Mouse (Mus musculus): Measurements from ENCODE around the gene Srebf1. TPM values are rescaled to one million over a fixed set of nuclear protein-coding genes. Genes with fewer than 3 reads are reported as not detected.

Srebf1 gene
- total RNA-seq, 1 experiment from 2014 or later = 130 TPM

DNA sequence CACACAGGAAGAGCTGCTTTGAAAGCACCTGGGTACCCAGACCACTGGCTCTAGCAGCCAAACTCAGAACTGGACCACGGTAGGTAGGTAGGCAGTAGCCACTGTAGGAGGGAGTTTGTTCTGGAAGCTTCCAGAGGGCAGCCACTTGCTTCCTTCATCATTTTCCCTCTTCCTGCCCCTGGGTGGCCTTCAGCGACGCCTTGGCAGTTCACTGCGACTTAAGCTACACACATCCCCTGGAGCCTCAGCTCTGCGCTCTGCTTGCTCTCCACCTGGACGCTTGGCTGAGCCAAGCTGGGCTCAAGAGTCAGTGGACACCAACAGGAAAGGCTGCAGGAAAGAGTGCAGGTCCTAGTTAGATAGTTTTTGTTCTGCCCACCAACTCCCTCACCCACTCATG lies 44.4 kb downstream of the Srebf1 start:
- no peak for DNase-seq

DNA sequence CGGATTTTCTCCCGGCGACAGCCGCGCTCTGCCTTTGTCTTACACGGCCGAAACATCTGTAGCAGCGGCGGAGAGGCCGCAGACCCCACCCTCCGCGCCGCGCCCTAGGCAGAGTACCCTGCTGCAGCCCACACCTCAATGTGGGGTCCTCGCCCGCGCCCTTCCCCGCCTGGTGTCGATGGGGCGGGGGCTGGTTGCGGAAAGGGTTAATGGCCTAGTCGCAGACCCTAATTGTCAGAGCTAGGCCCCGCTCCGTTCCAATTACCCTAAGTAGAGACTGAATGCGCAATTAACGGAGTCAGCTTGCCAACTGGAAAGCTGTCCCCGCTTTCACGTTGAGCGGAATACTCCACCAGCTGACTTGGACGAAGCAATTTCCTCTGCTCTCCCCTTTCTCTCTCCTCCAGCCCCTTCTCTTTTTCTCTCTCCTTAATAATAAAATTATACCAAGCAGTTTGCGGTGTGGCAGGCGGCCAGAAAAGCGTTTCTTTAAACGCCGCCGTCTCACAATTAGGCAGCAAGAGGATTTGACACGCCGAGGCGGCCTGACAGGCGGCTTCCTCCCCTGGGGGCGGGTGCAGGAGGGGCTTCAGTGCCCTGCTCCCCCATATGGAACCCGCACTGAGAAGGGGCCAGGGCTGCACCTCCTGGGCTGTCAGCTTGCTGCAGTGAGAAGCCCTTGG lies 45.3 kb downstream of the Srebf1 start:
- DNase-seq = peak; percentile 39

DNA sequence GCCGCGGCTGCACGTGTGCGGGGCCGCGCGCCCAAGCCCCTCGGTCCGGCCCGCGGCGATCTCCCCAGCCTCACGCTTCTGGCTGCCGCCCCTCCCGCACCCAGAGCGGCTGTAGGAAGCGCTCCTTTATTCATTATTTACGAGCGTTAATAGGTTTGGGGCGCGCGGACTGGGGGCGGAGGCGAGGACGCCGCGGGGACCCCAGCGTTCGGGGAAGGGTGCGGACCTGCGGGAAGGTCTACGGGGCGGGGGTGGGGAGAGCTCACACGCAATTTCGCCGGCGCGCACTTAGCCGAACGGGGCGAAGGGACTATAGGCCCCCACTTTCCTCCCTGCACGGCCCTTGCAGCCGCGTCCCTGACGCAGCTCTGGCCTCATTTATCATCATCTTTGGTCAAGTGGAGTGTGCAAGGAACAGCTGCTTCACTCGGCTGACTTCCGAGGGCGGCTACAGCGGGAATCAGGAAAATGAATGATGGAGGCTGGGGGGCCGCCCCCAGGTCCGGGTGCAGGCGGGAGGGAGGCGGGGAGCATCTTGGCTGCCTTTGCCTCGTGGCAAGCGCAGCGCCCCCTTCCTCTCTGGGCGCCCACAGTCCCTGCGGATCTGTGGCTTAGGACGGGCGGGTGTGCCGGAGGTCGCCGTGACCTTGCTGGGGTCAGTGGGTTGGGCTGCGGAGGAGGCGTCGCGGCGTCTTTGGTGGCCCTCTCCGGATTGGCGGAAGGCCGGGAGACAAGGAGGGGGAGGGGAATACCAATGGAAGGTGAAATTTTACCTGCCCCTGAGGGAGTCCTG lies 46.0 kb downstream of the Srebf1 start:
- DNase-seq = peak; percentile 84

DNA sequence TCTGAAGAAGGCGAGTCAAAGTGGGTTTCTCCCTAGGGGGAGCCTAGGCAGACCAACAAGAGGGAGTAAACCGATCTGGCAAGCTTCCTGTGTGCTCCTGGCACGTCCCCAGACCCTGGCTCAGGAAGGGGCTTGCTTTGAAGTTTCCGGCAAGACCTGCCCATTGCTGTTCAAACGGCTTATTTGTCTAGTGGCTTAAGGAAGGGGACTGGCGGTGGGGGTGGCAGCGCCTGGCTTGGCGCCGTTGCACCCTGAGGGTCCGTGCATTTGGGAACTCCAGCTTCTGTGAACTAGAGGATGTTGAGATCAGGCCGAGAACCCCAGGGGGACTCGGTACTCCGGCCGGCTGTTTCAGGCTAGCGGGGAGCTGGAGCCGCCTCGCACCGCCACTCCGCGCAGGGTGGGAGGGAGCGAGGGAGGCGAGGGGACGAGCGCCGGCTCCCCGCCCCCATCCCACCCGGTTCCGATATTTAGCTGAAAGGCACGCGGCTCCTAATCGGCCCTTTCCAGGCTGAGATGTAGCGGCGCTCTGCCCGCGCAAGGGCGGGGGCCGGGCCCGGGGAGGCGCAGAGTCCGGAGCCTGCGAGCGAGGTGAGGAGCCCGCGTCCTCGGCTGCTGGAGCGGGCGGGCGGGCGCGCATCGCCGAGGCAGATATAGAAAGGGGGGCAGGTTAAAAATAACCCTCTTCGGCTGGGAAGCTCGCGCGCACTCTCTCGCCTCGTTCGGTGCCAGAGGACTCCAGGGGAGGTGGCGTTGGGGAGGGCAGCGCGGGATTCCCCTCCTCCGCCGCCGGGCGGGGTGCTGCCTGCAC lies 46.8 kb downstream of the Srebf1 start:
- peak; percentile 82 for DNase-seq

DNA sequence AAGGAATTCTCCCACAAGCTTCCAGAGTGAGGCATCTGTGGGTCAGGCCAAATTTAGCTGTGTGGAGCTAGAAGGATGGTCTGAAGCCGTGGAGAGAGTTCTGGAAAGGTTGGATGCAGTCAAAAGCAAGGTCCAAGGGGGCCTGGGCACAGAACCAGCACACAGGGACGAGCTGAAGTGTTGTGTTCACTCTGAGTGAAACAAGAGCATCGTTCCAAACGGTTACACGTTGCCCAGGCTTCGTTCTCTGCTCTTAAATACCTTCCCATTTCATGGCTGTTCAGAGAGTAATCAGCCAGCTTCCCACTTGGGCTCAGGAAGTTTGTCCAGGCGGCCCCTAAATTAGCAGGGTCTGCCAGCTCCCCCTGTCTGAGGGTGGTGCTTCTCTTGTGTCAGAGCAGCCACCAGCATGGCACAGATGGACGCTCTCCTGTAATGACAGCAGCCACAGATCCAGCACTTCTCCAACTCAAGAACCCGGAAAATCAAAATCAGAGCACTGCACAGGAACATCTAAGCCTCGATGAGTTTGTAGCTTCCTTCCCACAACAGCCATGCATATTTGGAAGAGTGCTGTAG lies 48.7 kb downstream of the Srebf1 start:
- no peak for DNase-seq

DNA sequence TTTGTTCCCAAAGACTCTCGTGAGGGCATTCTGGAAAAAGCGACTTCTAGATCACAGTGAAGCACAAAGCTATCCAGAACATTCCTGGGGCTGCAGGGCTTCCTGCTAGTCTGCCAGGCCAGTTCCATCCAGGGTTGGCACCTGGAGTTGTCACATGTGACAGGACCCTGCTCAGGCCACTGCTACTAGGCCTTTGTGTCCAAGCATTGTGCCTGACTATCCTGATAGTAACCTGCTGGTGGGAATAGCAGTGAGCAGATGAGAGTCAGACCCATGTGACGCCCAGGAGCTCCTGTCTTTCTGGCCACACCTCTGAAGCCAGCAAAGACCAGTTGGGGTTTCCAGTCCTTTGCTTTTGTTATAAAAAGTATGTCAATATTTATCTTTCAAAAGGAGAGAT lies 50.3 kb downstream of the Srebf1 start:
- no peak for DNase-seq

DNA sequence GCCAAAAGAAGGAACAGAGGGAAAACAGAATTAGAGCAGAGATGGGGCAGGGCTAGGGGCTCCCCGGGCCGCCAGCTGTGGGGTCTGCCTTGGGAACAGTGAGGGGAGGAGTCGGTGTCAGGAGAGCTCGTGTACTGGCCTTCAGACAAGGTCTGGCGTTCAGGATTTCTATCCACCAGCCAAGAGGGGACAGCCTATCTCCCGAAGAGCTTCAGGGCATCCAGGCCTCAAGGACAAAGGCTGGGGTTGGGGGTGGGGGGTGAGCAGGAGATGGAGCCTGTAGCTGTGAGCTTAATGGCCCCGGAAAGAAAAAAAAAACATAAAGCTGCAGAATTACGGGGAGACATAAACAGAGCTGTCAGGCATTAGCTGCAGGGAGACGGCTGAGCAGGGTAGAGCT lies 53.6 kb downstream of the Srebf1 start:
- peak; percentile 75 for DNase-seq

DNA sequence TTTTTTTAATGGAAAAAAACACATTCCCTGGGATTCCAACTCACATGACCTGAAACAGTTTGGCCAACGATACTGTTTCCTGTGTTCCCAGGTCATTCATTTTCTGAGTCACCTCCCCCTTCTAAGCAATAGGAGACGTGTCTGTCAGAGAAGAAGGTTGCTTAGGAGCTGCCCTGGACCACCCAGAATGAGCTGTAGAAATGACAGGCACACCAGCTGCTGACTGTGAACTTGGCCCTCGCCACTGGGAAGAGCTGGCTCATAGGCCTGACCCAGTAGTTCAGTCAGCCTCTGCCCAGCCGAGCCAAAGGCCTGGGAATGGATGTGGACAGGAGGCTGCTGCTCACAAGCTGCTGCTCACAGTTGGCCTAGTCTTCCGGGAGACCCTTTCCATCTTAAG lies 57.3 kb downstream of the Srebf1 start:
- peak; percentile 77 for DNase-seq

DNA sequence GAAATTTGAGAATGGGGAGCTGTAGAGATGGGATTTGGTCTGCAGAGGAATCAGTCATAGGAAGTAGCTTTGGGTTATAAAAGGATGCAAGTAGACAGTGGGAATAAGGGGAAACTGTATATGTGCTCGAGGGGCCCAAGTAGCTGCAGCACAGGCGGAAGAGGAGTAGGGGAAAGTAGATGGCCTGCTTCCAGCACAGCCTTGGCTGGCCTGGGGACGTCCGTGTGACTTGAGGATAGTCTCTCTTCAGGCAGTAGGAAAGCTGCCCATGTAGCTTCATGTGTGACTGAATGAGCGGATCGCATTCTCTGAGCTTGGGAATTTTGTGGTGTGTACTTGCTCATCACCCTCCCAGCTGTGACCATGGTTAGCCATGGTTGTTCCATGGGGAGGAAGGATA lies 57.9 kb downstream of the Srebf1 start:
- no peak for DNase-seq

DNA sequence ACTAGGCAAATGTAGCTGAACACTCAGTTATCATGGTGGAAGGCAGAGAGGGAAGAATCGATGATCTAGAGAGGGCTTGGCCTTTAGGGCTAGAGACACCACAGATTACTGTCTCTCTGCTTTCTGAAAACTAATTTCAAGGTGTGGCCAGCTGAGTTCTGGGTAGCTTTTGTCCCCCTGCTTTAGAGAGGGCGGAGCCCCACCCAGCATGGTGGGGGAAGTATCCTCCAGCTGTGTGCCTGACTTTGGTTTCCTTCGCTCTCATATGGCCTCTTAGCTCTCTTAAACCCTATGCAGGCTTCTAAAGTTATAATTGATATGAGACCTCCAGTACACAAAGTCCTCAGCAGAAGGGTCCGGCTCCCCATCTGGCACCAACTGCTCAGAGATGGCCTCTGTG lies 59.0 kb downstream of the Srebf1 start:
- no peak for DNase-seq

DNA sequence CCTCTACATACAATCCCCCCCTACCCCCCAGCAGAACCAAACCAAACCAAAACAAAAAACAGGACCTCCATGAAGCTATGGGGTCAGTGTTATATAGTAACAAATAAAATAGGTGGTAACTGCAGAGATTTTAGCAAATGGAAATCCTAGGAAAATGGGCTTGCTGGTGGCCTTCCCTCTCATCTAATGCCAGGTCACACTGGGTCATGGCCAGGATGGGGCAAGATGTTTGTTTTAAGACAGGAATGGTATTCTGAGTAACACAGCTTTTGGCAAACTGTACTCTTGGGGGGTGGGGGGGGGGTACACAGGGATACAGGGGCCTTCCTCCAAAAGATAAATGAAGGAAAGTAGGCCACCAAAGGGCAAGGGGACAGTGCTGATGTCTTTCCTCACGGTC lies 59.8 kb downstream of the Srebf1 start:
- DNase-seq = peak; percentile 53

DNA sequence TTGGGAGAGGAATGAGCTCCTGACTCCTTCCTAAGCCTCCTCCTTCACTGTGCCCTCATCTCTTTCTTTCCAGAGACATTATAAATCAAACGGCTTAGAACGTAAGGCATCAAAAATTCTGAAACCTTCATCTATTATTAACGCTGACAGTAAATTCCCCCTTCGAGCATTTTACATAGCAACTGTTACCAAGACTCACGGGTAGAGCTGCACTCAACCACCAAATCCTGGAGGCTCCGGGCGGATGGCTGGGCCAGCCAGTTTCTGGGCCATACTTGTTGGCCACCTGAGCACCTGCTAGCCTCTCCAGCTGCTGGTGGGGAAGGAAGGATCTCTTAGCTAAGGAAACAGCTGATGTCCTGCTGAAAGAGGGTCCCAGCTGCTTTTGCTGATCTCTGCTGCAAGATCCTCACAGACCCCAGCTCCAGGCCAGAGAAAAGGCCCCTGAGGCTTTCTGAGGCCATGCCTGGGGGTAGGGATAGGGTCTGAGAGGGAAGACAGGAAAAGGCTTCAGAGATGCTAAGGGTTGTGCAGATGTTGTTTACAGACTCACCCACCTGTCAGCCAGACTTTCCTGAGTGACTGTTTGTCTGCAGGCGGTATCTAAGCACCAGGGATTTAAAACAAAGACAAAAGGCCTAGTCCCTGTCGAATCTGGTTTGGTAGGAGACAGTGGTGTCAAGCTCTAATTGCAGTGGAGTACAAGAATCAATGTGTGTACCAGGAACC lies 61.1 kb downstream of the Srebf1 start:
- DNase-seq = no peak

DNA sequence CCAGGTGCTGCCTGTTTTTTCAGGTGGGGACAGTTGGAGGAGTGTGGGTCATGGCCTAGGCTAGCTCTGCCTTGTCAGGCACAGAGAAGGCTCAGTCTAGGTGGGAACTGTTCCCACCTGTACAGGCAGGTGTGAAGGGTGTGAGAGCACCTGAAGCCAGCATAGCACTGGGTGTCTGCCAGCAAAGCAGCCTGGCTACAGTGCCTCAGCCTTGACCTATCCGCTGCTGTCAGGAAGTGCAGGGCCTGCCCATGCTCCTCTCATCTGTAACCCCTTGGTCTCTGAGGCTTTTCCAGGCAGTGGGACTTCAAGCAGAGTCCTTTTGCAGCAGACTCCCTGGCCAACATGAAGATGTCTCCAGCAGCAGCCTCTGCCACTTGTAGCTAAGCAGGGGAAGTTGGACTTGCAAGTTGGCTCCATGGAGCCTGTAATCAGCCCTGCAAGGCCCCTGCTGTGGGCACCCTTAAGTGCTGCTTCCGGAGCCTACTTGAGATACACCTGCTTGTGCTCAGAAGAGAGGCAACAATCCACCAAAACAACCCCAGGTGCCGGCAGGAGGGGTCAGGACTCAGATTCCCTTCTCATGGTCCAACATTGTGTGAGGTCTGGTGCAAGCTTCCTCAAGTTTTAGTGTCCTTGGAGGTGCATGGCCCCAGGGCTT lies 61.8 kb downstream of the Srebf1 start:
- DNase-seq = peak; percentile 31

DNA sequence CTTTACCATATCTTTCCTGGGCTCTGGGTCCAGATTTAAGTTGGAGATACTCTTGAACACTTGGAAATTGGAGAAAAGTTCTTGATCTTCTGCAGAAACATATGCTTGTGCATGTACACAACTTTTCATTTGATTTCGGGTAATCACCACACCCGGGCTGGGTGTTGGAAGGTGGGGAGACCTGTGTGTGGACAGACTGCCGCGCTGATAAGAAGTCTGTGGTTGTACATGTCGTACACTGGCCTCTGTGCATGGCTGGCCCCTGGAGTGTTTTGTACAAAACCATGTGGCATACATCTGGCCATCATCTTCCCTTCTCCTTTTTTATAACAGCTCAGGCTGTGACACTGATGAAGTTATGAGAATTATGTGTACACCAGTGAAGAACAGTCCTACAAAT lies 62.4 kb downstream of the Srebf1 start:
- DNase-seq = no peak

DNA sequence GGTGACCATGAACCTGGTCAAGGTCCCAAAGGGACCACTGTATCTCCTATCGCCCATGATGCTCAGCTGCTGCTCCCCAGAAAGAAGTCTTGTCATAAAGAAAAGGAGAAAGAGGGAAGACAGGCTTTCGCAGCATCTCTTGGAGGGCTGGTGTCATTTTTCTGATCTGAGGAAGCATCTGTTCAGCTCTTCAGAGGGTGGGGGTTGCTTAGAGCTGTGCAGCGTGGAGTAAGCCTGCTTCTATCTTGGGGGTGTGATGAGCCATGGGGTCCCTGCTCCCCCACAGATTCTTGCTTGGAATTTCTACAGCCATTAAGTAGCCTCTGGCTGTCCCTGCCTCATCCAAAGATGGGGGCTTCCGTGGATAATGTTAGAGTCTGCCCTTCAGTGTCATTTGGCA lies 64.1 kb downstream of the Srebf1 start:
- no peak for DNase-seq

DNA sequence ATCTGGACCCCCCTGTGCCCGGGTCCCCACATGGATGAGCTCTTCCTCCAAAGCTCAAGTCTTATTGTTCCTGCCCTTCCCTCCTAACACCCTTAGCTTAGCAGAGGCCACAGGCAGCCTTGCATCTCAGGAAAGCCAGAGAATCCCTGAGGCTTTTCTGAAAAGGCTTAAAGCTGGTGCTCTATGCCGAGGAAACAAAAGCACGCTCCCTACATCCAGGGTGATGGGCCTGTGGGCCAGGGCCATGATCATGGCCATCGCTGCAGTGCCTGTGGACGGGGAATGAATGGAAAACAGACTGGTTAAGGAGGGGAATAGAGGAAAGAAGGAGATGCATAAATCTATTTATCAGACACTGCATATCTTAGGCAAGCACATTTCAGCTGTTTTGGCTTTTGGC lies 66.7 kb downstream of the Srebf1 start:
- DNase-seq = no peak

DNA sequence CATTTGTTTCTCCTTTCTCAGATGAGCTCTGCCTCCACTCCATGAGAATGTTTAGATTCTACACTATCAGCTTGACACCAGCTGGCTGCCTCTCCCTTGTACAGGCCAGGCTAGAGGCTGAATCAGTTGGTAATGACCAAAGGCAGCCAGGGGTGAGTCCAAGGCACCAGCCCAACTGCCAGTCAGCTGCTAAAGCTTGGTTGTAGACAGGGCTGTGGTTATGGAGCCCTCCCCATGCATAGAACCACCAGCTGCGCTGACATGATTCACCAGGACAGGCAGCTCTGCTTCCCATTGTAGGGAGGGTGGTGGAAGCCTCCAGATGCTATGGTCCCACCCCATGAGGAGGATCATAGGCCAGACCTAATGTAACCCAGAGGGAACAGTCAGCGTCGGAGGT lies 68.4 kb downstream of the Srebf1 start:
- no peak for DNase-seq

DNA sequence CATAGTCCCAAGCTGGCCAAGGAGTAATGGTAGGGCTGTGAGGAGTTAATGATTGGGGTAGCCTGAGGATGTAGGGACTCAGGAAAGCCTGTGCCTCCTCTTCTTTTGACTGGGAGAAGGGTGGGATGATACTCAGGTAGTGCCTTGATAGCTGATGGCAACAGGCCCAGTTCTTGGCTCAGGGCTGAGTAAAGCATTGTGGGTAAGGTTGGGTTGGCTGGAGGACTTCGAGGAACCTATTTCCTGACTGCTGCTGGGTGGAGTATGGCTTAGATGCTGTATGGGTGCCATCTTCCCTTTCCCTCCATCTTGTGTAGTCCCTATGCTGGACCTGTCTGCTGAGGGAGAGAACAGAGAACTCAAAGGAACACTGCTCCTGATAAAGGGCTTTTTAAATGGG lies 70.0 kb downstream of the Srebf1 start:
- no peak for DNase-seq

DNA sequence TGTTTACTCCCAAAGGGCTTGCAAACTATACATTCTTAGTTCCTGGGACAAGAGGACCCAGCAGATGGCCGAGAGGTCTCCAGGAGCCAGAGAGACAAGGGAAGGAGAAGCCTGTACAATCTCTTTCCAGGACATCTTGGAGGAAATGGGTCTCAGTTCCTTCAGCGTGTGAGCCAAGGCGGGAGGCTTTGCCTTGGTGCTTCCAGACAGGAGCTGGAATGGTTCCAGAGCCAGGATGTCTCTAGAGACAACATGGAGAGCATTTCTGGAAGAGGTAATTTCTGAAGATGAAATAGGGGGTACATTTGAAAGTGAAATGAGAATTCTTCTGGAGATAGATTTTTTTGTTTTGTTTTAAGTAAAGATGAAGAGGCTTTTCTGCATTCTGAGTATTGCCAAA lies 71.7 kb downstream of the Srebf1 start:
- DNase-seq = no peak

All from adrenal gland, postnatal 14 days (tissue).